Mouse (Mus musculus) E14TG2a.4 (cell line): ENCODE data around the gene Casq2.

Experiments used
- CTCF ChIP-seq: conservative IDR thresholded peaks from 2 replicates; pipeline ENCODE4 v1.5.1; 2014; ENCODE audit warnings: low read length
- POU5F1 ChIP-seq: IDR thresholded peaks from 2 replicates; pipeline ENCODE4 v1.6.1; 2014; ENCODE audit warnings: low read length, borderline replicate concordance

- TF ChIP-seq CTCF (no peak), POU5F1 (no peak)
These were observed 25.9 kb downstream of the Casq2 start for GRCm38 (mm10) chr3:102111979-102112599.
